Mouse (Mus musculus) olfactory bulb, adult 2 months (tissue): ENCODE results near the gene St6galnac3.

Source experiments
- CTCF ChIP-seq: fragments of 200-500 bp; IDR thresholded peaks from 2 replicates; pipeline ENCODE4 v1.5.1; 2012; ENCODE audit warnings: low read depth, mild to moderate bottlenecking, low read length, moderate library complexity; ENCODE audit not compliant: insufficient read depth
- POLR2A ChIP-seq: fragments of 200-500 bp; IDR thresholded peaks from 2 replicates; pipeline ENCODE4 v1.6.1; 2012; ENCODE audit warnings: mild to moderate bottlenecking, low read depth, low read length, moderate library complexity; ENCODE audit not compliant: insufficient read depth

- TF ChIP-seq POLR2A (no peak), CTCF (no peak)
Observed at GRCm38 (mm10) chr3:153436076-153437021, 288.6 kb downstream of the St6galnac3 start.
